Mouse (Mus musculus) liver, postnatal 0 days (tissue): ENCODE measurements at regions not wholly inside any gene's neighbourhood (a gene's known extent, or its start where the extent isn't known, plus 50 kb on each side); places are given as distances from the start of the nearest gene placed in this dataset.

ENCODE experiments used
- ATAC-seq: fragments of 200-750 bp; cut with Nextera tagmentation; 2 replicates; pipeline ENCODE4 v1.8.0; 2017; ENCODE audit warnings: mild to moderate bottlenecking, moderate library complexity
- DNase-seq: peaks from one replicate; pipeline ENCODE4 v3.0.0-alpha.2; 2016
- H3K27ac ChIP-seq: fragments of 300-500 bp; sonication (generic); 2 replicates; pipeline ENCODE4 v1.5.1; 2014; ENCODE audit warnings: antibody characterized with exemption, moderate library complexity, mild to moderate bottlenecking, low read depth
- H3K27me3 ChIP-seq: fragments of 300-500 bp; sonication (generic); 2 replicates; pipeline ENCODE4 v1.6.1; 2014; ENCODE audit warnings: low read length, control low read depth, mixed read lengths; ENCODE audit not compliant: insufficient read depth
- H3K36me3 ChIP-seq: fragments of 300-500 bp; sonication (generic); replicated peaks from 2 replicates; pipeline ENCODE4 v1.6.1; 2014; ENCODE audit warnings: mild to moderate bottlenecking, control low read depth, low read length, moderate library complexity, mixed read lengths; ENCODE audit not compliant: insufficient read depth
- H3K4me1 ChIP-seq: fragments of 300-500 bp; sonication (generic); 2 replicates; pipeline ENCODE4 v1.6.1; 2014; ENCODE audit warnings: antibody characterized with exemption, mild to moderate bottlenecking, control low read depth; ENCODE audit not compliant: insufficient read depth
- H3K4me2 ChIP-seq: fragments of 300-500 bp; sonication (generic); 2 replicates; pipeline ENCODE4 v1.6.1; 2014; ENCODE audit warnings: low read depth, mild to moderate bottlenecking, low read length, moderate library complexity, mixed read lengths
- H3K4me3 ChIP-seq: fragments of 300-500 bp; sonication (generic); 2 replicates; pipeline ENCODE4 v1.5.1; 2014; ENCODE audit warnings: low read depth, low read length
- H3K9ac ChIP-seq: fragments of 300-500 bp; sonication (generic); replicated peaks from 2 replicates; pipeline ENCODE4 v1.6.1; 2014; ENCODE audit warnings: mild to moderate bottlenecking, moderate library complexity
- H3K9me3 ChIP-seq: fragments of 300-500 bp; sonication (generic); 2 replicates; pipeline ENCODE4 v1.6.1; 2016; ENCODE audit warnings: mild to moderate bottlenecking, control low read depth, low read length, mixed read lengths
- CTCF ChIP-seq: sonication (generic); IDR thresholded peaks from 2 replicates; pipeline ENCODE4 v1.5.1; 2016; ENCODE audit warnings: antibody characterized with exemption, low read depth
- EP300 ChIP-seq: IDR thresholded peaks from 2 replicates; pipeline ENCODE4 v1.6.1; 2016; ENCODE audit warnings: antibody characterized with exemption, low read depth, mild to moderate bottlenecking
- WGBS: fragments of 180-500 bp; shearing (Covaris S2); extraction: QIAGEN DNeasy Blood & Tissue Kit; methylation state at CpG from one replicate; pipeline ENCODE4 v1.1.7; 2014; ENCODE audit not compliant: insufficient replicate concordance; 5-methylcytosine and 5-hydroxymethylcytosine counted together

DNA sequence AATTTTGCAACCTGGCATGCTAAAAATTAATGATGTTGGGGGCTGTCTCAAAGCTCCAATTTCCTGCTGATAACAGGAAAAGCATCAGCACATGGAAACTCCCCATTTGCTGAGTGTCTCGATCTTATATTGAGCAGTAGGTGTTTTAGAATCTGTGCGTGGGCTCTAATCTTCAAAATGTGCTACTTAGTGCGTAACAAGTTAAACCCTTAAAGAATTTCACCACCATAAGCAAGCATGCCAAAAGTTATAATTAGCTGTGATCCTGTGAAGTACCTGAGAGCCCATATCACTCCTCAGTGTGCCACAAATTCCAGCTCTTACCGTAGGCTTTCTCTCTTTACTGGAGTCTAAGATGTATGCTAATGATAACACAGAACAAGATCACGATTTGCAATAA, 137.5 kb upstream of the Rgmb start:
- Histone ChIP-seq H3K4me1 (no peaks in the 10 kb centered on the region), H3K4me2 (no peak overlapping the region), H3K9me3 (no peaks in the 10 kb centered on the region), H3K27ac (no peak overlapping the region), H3K36me3 (no peaks in the 10 kb centered on the region), H3K9ac (no peak overlapping the region), H3K4me3 (no peak overlapping the region), H3K27me3 (no peaks in the 10 kb centered on the region)
- WGBS, result 80% methylated on average over 5 of the region's 5 CpGs
- TF ChIP-seq EP300, result no peak
- TF ChIP-seq CTCF, result no peak
- DNase-seq (no peak), ATAC-seq (no peak)

DNA sequence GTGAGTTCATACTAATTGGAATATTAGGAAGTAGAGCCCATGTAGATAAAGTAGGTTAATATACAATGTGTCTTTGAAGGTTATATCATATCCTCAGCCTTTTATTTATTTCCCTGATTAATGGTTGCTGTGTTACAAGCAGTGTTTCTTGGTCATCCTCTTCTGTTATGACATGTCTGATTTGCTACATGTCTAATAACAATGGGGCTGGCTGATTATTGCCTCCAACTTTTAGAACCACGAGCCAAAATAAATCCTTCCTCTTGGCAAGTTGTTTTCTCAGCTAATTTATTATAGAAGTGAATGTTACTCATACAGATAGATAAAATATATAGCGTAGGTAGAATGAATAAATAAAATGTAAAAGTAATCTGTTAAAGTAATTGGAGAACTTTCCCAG, 124.8 kb upstream of the Rgmb start:
- H3K36me3 ChIP-seq, result no peaks in the 10 kb centered on the region
- WGBS, result 61% methylated on average over 2 of the region's 2 CpGs
- H3K27me3 ChIP-seq, result no peaks in the 10 kb centered on the region
- no peak overlapping the region for H3K4me2 ChIP-seq
- no peaks in the 10 kb centered on the region for H3K9me3 ChIP-seq
- TF ChIP-seq EP300, result no peak
- TF ChIP-seq CTCF, result no peak
- no peak overlapping the region for H3K9ac ChIP-seq
- H3K27ac ChIP-seq, result no peak overlapping the region
- ATAC-seq, result no peak
- no peak for DNase-seq
- H3K4me1 ChIP-seq, result no peaks in the 10 kb centered on the region
- H3K4me3 ChIP-seq, result no peak overlapping the region

DNA sequence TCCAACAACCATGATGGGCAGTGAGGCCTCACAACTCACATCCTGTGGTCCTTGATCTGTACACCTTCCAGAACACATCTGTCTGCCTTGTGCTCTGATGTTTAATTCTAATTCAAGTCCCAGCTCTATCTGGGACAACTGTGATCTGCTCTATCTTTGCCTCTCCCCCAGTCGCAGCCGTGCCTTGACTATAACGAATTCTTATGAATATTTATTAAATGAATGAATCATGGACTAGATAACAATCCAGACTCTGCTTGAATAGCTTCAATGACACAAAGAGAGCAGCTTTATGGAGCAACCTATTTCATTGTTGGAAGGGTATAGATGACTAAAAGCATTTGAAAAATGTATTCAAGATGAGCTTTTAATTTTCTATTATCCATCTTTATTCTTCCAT, 120.8 kb upstream of the Rgmb start:
- Histone ChIP-seq H3K9me3 (no peaks in the 10 kb centered on the region), H3K27ac (no peak overlapping the region), H3K4me1 (no peaks in the 10 kb centered on the region), H3K4me2 (no peak overlapping the region), H3K27me3 (no peaks in the 10 kb centered on the region), H3K9ac (no peak overlapping the region), H3K4me3 (no peak overlapping the region), H3K36me3 (no peaks in the 10 kb centered on the region)
- TF ChIP-seq EP300 (no peak), CTCF (no peak)
- ATAC-seq (no peak), DNase-seq (no peak)
- WGBS, result 70% methylated on average over 3 of the region's 3 CpGs

DNA sequence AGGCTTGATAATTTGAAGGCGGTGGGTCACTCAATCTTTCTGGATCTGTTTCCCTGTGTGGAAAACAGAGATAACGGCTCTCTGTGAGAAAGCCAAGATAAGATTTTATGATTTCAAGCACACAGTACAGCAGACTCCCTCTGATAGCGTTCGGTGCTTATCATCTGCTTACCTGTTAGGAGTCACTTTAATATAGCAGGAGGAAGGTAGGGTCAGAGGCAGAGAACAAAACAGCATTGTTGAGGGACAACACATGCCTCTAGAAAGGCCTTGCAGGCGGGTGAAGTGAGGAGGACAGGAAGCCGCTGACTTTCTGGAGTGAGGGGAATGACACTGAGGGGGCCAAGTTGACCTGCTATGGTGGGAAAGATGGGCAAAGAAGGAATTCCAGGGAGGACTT, 118.9 kb upstream of the Rgmb start:
- H3K9me3 ChIP-seq, result no peaks in the 10 kb centered on the region
- no peak for DNase-seq
- H3K9ac ChIP-seq, result no peak overlapping the region
- no peak overlapping the region for H3K4me3 ChIP-seq
- H3K4me1 ChIP-seq, result no peaks in the 10 kb centered on the region
- no peak overlapping the region for H3K27ac ChIP-seq
- no peak for ATAC-seq
- no peaks in the 10 kb centered on the region for H3K27me3 ChIP-seq
- H3K4me2 ChIP-seq, result no peak overlapping the region
- no peaks in the 10 kb centered on the region for H3K36me3 ChIP-seq
- WGBS, result 55% methylated on average over 6 of the region's 6 CpGs
- TF ChIP-seq CTCF (no peak), EP300 (no peak)

DNA sequence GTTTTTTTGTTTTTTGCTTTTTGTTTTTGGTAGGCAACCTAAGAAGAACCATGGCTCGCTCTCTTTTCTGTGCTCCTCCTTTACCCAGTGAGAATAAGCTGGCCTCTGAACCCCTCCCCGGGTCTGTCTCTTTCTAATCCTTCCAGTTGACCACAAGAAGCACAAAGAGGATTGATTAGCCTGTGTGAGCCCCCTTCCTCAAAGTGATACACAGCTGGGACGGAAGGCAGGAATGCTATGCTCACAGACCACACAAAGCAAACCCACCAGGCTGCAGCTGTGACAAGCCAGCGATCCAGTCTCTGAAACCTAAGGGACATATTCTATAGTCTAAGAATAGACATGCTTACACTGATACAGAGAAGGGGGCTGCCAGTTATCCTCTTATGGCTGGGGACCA, 111.5 kb upstream of the Rgmb start:
- ATAC-seq, result no peak
- no peak overlapping the region for H3K4me2 ChIP-seq
- H3K9me3 ChIP-seq, result no peaks in the 10 kb centered on the region
- no peaks in the 10 kb centered on the region for H3K27me3 ChIP-seq
- WGBS, result 64% methylated on average over 4 of the region's 4 CpGs
- H3K9ac ChIP-seq, result no peak overlapping the region
- TF ChIP-seq EP300, result no peak
- TF ChIP-seq CTCF, result no peak
- no peak overlapping the region for H3K4me3 ChIP-seq
- DNase-seq, result no peak
- H3K27ac ChIP-seq, result no peak overlapping the region
- no peaks in the 10 kb centered on the region for H3K36me3 ChIP-seq
- H3K4me1 ChIP-seq, result no peaks in the 10 kb centered on the region

DNA sequence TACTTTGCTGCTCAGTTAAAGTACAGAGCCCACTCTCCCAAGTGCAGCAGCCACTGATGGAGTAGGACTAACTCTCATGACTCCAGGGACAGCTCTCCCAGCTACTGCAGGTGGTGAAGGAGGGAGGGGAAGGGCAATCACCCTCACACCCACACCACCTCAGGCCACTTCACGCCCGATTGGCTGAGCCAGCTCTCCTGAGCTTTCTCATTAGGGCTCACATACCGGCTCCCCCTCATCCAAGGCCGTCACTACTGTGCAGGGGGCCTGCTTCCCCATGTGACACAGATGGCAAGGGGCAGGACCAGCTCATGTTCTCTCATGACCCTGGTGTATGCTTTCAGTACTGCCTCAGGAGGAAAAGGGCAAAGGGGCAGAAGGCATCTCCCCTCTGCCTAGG, 87.8 kb upstream of the Rgmb start:
- Histone ChIP-seq H3K4me2 (no peak overlapping the region), H3K27ac (no peak overlapping the region), H3K27me3 (no peaks in the 10 kb centered on the region), H3K4me1 (no peaks in the 10 kb centered on the region), H3K9me3 (no peaks in the 10 kb centered on the region), H3K4me3 (no peak overlapping the region), H3K36me3 (no peaks in the 10 kb centered on the region), H3K9ac (no peak overlapping the region)
- ATAC-seq, result no peak
- WGBS, result 40% methylated on average over 4 of the region's 4 CpGs
- DNase-seq, result peak; percentile 12
- no peak for TF ChIP-seq EP300
- no peak for TF ChIP-seq CTCF

DNA sequence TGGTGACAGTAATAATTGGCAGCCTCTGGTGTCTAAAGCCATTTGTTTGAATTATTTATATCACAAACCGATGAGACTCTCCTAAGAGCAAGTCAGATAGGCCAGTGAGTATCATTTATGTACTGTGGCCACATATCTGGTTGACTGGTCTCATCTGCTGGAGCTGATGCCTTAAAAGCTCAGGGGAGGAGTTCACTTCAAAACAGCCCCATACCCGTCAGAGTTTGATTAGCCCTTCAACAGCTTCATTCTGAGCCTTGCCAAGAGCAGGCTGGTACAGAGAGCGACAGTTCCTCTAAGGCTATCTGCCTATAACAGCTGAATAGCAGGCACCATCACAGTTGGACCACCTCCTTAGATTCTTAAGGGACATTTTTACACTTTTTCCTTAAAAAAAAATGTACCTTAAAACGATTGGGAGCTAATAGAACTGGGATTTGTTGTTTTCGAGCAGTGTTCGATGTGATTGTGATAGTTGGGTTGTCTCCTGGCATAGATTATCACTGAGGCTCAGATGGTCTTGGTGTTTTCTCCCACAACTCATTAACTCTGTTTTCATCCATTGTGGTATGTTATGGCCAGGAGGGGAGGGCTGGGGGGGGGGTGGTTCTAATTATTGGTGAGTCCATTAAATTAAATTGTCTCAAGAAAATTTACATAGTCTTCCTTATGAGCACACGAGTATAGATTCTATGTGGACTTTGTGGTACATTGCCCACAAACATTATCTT, 68.0 kb upstream of the Rgmb start:
- no peak for ATAC-seq
- Histone ChIP-seq H3K9me3 (no peaks in the 10 kb centered on the region), H3K27ac (no peak overlapping the region), H3K36me3 (no peaks in the 10 kb centered on the region), H3K4me1 (no peaks in the 10 kb centered on the region), H3K27me3 (no peaks in the 10 kb centered on the region), H3K4me3 (no peak overlapping the region), H3K9ac (no peak overlapping the region), H3K4me2 (no peak overlapping the region)
- no peak for TF ChIP-seq CTCF
- no peak for TF ChIP-seq EP300
- WGBS, result 64% methylated on average over 7 of the region's 7 CpGs
- no peak for DNase-seq
